Mouse (Mus musculus): Measurements from ENCODE around the gene Cdipt. TPM values are rescaled to one million over a fixed set of nuclear protein-coding genes. Genes with fewer than 3 reads are reported as not detected.

Cdipt gene
- polyA plus RNA-seq, 1 experiment from 2014 or later, result 37.4 TPM

DNA sequence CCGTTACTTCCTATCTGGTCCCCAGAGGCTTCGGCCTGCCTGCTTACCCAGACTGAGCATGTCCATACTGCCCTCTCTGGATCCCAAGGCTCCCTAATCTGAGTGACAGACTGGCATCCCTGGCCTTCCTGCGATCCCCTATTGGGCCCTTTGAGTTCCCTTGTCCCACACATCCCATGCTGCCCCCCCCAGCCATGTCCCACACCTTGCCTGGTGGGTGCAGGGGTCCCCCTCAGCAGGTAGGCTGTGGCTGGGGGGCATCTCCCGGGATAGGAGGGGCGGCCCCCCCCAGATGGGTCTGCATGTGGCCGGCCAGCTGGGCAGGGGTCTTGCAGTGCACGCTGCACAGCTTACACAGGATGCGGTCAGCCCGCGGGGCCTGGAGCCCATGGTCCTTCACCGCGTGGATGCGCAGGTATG is 47.6 kb downstream of the Cdipt start:
- TF ChIP-seq CTCF (IDR thresholded peaks at IDR 0.05; ENCODE audit: low read depth) (no peak), EP300 (IDR thresholded peaks at IDR 0.05; ENCODE audit: low read depth) (no peak)
- Histone ChIP-seq H3K4me2 (ENCODE audit: low read depth, low read length) (peak overlapping the region; percentile 98), H3K4me1 (ENCODE audit: insufficient read depth) (peaks cover 57% of the 10 kb centered on the region), H3K9ac (replicated peaks) (peak overlapping the region; percentile 98; the same call in 1 of the 2 replicates), H3K27ac (ENCODE audit: low read depth) (no peak overlapping the region), H3K36me3 (replicated peaks; ENCODE audit: insufficient read depth, low read length) (peaks cover 29% of the 10 kb centered on the region), H3K27me3 (ENCODE audit: insufficient read depth, low read length) (no peaks in the 10 kb centered on the region), H3K9me3 (ENCODE audit: low read length) (no peaks in the 10 kb centered on the region), H3K4me3 (ENCODE audit: low read depth, low read length) (no peak overlapping the region)
- whole genome bisulfite sequencing (ENCODE audit: insufficient replicate concordance), result 82% methylated on average over 13 of the region's 13 CpGs
- DNase-seq, result no peak
- ATAC-seq, result no peak

DNA sequence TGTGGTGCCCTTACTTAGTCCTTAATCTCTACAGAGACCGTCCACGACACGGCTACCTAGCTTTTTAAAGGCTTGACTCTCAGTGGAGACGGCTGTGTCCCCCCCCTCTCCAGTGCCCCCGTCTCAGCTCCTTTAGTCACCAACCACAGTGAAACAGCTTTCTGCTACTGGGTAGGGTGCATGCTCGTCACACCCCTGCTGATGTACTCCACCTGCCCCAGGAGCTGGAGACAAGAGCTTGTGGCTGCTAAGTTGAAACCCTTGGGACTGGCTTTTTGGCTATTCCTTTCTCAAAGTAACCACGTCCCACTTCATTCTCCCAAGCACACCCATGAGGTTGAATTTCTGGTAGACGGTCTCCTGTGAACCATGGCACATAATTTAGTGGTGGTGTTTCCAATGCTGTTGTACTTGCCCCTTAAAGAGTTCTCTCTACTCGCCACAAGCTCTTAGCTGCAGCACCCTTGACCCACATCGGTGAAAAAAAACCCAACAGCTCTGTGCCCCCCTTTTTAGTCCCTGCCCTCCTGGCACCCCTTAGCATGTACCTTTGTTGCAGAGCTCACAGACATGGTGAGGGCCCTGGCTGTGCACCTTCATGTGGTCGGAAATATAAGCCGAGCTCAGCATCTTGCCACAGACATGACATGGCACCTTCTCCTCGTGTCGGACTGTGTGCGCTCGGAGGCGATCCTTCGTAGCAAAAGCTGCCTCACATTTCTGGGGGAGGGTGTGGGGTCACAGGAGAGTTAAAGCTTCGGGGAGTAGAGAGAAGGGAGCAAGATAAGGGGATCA is 48.4 kb downstream of the Cdipt start:
- H3K4me2 ChIP-seq (ENCODE audit: low read depth, low read length), result peak overlapping the region; percentile 98
- ATAC-seq, result no peak
- 15% methylated on average over 19 of the region's 19 CpGs for WGBS (ENCODE audit: insufficient replicate concordance)
- peaks cover 62% of the 10 kb centered on the region for H3K4me1 ChIP-seq (ENCODE audit: insufficient read depth)
- peak overlapping the region; percentile 98 for H3K9ac ChIP-seq (replicated peaks)
- no peak for DNase-seq
- TF ChIP-seq CTCF (IDR thresholded peaks at IDR 0.05; ENCODE audit: low read depth) (no peak), EP300 (IDR thresholded peaks at IDR 0.05; ENCODE audit: low read depth) (no peak)
- H3K36me3 ChIP-seq (replicated peaks; ENCODE audit: insufficient read depth, low read length), result peaks cover 37% of the 10 kb centered on the region
- no peaks in the 10 kb centered on the region for H3K9me3 ChIP-seq (ENCODE audit: low read length)
- no peaks in the 10 kb centered on the region for H3K27me3 ChIP-seq (ENCODE audit: insufficient read depth, low read length)
- H3K27ac ChIP-seq (ENCODE audit: low read depth), result peak overlapping the region; percentile 99
- peak overlapping the region; percentile 91 for H3K4me3 ChIP-seq (ENCODE audit: low read depth, low read length)

DNA sequence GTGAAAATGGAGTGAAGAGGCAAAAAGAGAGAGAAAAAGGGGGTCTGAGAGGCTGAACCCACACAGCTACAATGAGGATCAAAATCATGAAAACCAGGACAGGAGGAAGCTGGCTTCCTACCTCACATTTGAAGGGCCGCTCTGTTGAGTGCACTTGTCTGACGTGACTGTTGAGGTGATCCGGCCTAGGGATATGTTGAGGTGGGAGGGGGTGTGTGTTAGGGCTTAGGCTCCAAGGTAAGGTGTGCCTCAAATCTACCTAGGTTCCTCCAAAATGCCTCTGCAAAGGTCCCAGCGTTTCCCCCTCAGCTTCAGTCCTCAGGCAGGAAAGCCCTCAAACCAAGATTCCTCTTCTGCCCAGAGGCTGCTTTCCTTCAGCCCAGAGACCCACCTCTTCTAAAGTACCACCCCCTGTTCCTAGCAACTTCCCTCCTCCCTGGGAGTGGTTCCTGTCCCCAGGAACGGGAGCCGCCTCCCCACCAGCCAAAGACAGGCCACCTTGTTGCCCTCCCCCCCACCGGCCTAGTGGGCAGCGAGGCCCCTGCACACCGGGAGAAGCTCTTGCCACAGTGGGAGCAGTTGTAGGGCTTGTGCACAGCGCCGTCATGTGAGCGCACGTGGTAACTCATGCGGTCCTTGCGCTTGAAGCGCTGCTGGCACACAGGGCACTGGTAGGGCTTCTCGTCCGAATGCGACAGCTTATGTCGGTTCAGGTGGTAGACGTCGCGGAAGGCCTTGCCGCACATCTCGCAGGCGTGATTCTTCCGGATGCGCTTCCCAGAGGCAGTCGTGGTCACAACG is 49.2 kb downstream of the Cdipt start:
- H3K4me2 ChIP-seq (ENCODE audit: low read depth, low read length), result peak overlapping the region; percentile 98
- DNase-seq (peak; percentile 86), ATAC-seq (peak; percentile 13)
- H3K27me3 ChIP-seq (ENCODE audit: insufficient read depth, low read length), result no peaks in the 10 kb centered on the region
- H3K9me3 ChIP-seq (ENCODE audit: low read length), result no peaks in the 10 kb centered on the region
- TF ChIP-seq CTCF (IDR thresholded peaks at IDR 0.05; ENCODE audit: low read depth) (peak; percentile 92), EP300 (IDR thresholded peaks at IDR 0.05; ENCODE audit: low read depth) (no peak)
- peak overlapping the region; percentile 99 for H3K27ac ChIP-seq (ENCODE audit: low read depth)
- WGBS (ENCODE audit: insufficient replicate concordance), result 2% methylated on average over 30 of the region's 30 CpGs
- peak overlapping the region; percentile 98 for H3K9ac ChIP-seq (replicated peaks)
- peaks cover 62% of the 10 kb centered on the region for H3K4me1 ChIP-seq (ENCODE audit: insufficient read depth)
- H3K36me3 ChIP-seq (replicated peaks; ENCODE audit: insufficient read depth, low read length), result peaks cover 44% of the 10 kb centered on the region
- peak overlapping the region; percentile 91 for H3K4me3 ChIP-seq (ENCODE audit: low read depth, low read length)

DNA sequence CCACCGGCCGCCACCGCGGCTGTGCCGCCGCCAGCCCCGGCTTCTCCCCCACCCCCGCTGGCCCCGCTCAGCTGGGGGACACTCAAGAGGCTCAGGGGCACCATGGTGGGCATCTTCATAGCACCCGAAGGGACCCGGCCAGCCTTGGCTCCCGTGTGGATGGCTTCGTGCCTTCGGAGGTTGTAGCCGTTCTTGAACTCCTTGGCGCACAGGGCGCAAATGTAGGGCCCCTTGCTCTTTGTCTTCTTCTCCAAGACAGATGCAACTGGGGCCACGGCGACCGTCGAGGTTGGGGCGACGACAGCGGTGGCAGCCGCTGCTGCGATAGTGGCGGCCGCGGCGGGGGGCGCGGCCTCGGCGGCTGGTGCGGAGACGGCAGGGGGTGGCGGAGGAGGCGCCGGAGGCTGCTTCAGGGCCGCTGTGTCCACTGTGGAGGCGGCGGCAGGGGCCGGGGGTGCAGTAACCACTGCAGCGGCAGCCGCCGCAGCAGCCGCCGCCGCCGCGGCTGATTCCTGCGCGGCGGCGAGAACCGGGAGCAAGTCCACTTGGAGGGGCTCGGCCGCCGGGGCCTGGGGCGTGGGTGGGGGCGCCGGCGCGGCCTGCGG is 49.9 kb downstream of the Cdipt start:
- WGBS (ENCODE audit: insufficient replicate concordance), result under 1% methylated on average over 57 of the region's 65 CpGs
- peaks cover 66% of the 10 kb centered on the region for H3K4me1 ChIP-seq (ENCODE audit: insufficient read depth)
- peak overlapping the region; percentile 99 for H3K27ac ChIP-seq (ENCODE audit: low read depth)
- DNase-seq, result peak; percentile 70
- no peaks in the 10 kb centered on the region for H3K9me3 ChIP-seq (ENCODE audit: low read length)
- peak overlapping the region; percentile 98 for H3K9ac ChIP-seq (replicated peaks)
- H3K4me3 ChIP-seq (ENCODE audit: low read depth, low read length), result peak overlapping the region; percentile 91
- TF ChIP-seq CTCF (IDR thresholded peaks at IDR 0.05; ENCODE audit: low read depth) (no peak), EP300 (IDR thresholded peaks at IDR 0.05; ENCODE audit: low read depth) (no peak)
- no peaks in the 10 kb centered on the region for H3K27me3 ChIP-seq (ENCODE audit: insufficient read depth, low read length)
- H3K36me3 ChIP-seq (replicated peaks; ENCODE audit: insufficient read depth, low read length), result peaks cover 50% of the 10 kb centered on the region
- peak overlapping the region; percentile 98 for H3K4me2 ChIP-seq (ENCODE audit: low read depth, low read length)
- no peak for ATAC-seq

DNA sequence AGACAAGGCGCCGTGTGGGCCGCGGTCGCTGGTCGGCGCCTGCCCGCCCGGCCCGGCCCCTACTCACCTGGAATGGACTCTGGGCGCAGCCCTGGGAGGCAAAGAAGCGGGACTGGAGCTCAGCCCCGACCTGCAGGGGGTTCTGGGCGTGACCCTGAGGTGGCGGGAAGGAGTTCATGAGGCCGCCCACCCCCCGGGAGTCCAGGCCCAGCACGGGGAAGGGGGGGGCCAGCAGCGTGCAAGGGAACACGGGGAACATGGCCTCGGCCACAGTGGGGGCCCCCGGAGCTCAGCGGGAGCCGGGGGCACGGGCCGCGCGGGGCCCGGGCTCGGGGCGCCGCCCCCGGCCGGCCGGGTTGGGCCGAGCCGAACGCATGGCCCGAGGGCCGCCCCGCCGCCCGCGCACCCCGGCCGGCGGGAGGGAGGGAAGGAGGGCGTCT is 50.5 kb downstream of the Cdipt start:
- Histone ChIP-seq H3K9me3 (ENCODE audit: low read length) (no peaks in the 10 kb centered on the region), H3K9ac (replicated peaks) (peak overlapping the region; percentile 98), H3K27ac (ENCODE audit: low read depth) (peak overlapping the region; percentile 99), H3K4me2 (ENCODE audit: low read depth, low read length) (peak overlapping the region; percentile 98), H3K4me1 (ENCODE audit: insufficient read depth) (peaks cover 62% of the 10 kb centered on the region), H3K27me3 (ENCODE audit: insufficient read depth, low read length) (no peaks in the 10 kb centered on the region), H3K4me3 (ENCODE audit: low read depth, low read length) (peak overlapping the region; percentile 91), H3K36me3 (replicated peaks; ENCODE audit: insufficient read depth, low read length) (peaks cover 55% of the 10 kb centered on the region)
- WGBS (ENCODE audit: insufficient replicate concordance), result 6% methylated on average over 20 of the region's 48 CpGs
- TF ChIP-seq CTCF (IDR thresholded peaks at IDR 0.05; ENCODE audit: low read depth) (no peak), EP300 (IDR thresholded peaks at IDR 0.05; ENCODE audit: low read depth) (no peak)
- DNase-seq, result peak; percentile 79
- peak; percentile 26 for ATAC-seq

DNA sequence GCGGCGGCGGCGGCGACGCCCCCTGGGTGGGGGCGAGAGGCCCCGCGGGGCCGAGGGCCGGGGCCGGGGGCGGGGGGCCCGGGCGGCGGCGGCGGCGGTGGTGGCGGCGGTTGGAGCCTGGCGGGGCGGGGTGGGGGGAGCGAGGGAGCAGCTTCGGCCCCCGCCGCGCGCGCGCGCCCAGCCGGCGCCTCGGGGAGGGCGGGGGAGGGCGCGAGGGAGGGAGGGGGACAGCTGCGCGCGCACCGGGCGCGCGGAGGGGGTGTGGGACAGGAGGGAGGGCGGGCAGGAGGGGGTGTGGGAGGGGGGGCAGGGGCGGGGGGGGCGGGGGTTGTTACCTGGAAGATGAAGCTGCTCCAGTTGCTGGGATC is 50.9 kb downstream of the Cdipt start:
- DNase-seq (peak; percentile 91), ATAC-seq (peak; percentile 52)
- peaks cover 57% of the 10 kb centered on the region for H3K4me1 ChIP-seq (ENCODE audit: insufficient read depth)
- 0% methylated on average over 10 of the region's 48 CpGs for WGBS (ENCODE audit: insufficient replicate concordance)
- H3K4me2 ChIP-seq (ENCODE audit: low read depth, low read length), result peak overlapping the region; percentile 98
- H3K9ac ChIP-seq (replicated peaks), result peak overlapping the region; percentile 98
- no peaks in the 10 kb centered on the region for H3K27me3 ChIP-seq (ENCODE audit: insufficient read depth, low read length)
- peaks cover 59% of the 10 kb centered on the region for H3K36me3 ChIP-seq (replicated peaks; ENCODE audit: insufficient read depth, low read length)
- peak overlapping the region; percentile 91 for H3K4me3 ChIP-seq (ENCODE audit: low read depth, low read length)
- TF ChIP-seq CTCF (IDR thresholded peaks at IDR 0.05; ENCODE audit: low read depth), result no peak
- no peak for TF ChIP-seq EP300 (IDR thresholded peaks at IDR 0.05; ENCODE audit: low read depth)
- H3K27ac ChIP-seq (ENCODE audit: low read depth), result peak overlapping the region; percentile 99
- no peaks in the 10 kb centered on the region for H3K9me3 ChIP-seq (ENCODE audit: low read length)

Measured in liver, postnatal 0 days (tissue).